Mouse (Mus musculus) E14TG2a.4 (cell line): ENCODE results near the gene Dpp9.

Experiments
- H3K27me3 ChIP-seq: 2 replicates; pipeline ENCODE4 v1.6.1; 2014; ENCODE audit warnings: low read length, control low read depth; ENCODE audit not compliant: insufficient read depth
- H3K36me3 ChIP-seq: 2 replicates; pipeline ENCODE4 v1.6.1; 2014; ENCODE audit warnings: low read length, control low read depth; ENCODE audit not compliant: insufficient read depth
- H3K4me1 ChIP-seq: replicated peaks from 2 replicates; pipeline ENCODE4 v1.6.1; 2014; ENCODE audit warnings: low read depth, low read length, control low read depth
- H3K4me3 ChIP-seq: replicated peaks from 2 replicates; pipeline ENCODE4 v1.5.1; 2014; ENCODE audit warnings: mild to moderate bottlenecking, low read length
- H3K9me3 ChIP-seq: 2 replicates; pipeline ENCODE4 v1.6.1; 2014; ENCODE audit warnings: low read length, control low read depth
- CTCF ChIP-seq: conservative IDR thresholded peaks from 2 replicates; pipeline ENCODE4 v1.5.1; 2014; ENCODE audit warnings: low read length
- NANOG ChIP-seq: IDR thresholded peaks from 2 replicates; pipeline ENCODE4 v1.6.1; 2014; ENCODE audit warnings: borderline replicate concordance, low read length, mixed read lengths
- POU5F1 ChIP-seq: IDR thresholded peaks from 2 replicates; pipeline ENCODE4 v1.6.1; 2014; ENCODE audit warnings: low read length, borderline replicate concordance

Dpp9 gene

GRCm38 (mm10) chr17:56165671-56166070, 53.0 kb downstream of the Dpp9 start:
- Histone ChIP-seq H3K27me3 (peaks cover 13% of the 10 kb centered on the region), H3K36me3 (no peaks in the 10 kb centered on the region), H3K4me3 (no peak overlapping the region), H3K4me1 (peaks cover 52% of the 10 kb centered on the region), H3K9me3 (no peaks in the 10 kb centered on the region)
- TF ChIP-seq NANOG = no peak
- TF ChIP-seq CTCF = no peak
- no peak for TF ChIP-seq POU5F1

GRCm38 (mm10) chr17:56164510-56164909, 54.2 kb downstream of the Dpp9 start:
- peaks cover 42% of the 10 kb centered on the region for H3K4me1 ChIP-seq
- H3K9me3 ChIP-seq = no peaks in the 10 kb centered on the region
- TF ChIP-seq NANOG (no peak), POU5F1 (no peak), CTCF (no peak)
- H3K36me3 ChIP-seq = no peaks in the 10 kb centered on the region
- peaks cover 20% of the 10 kb centered on the region for H3K27me3 ChIP-seq
- no peak overlapping the region for H3K4me3 ChIP-seq

GRCm38 (mm10) chr17:56163523-56164102, 55.1 kb downstream of the Dpp9 start:
- peaks cover 27% of the 10 kb centered on the region for H3K27me3 ChIP-seq
- no peaks in the 10 kb centered on the region for H3K36me3 ChIP-seq
- H3K9me3 ChIP-seq = no peaks in the 10 kb centered on the region
- peaks cover 41% of the 10 kb centered on the region for H3K4me1 ChIP-seq
- no peak for TF ChIP-seq CTCF
- no peak for TF ChIP-seq POU5F1
- no peak for TF ChIP-seq NANOG
- H3K4me3 ChIP-seq = no peak overlapping the region

GRCm38 (mm10) chr17:56162231-56162774, 56.4 kb downstream of the Dpp9 start, which contains the start of gene Tnfaip8l1:
Gene Tnfaip8l1 (plus strand): TSS chr17:56162477.
- H3K9me3 ChIP-seq = no peaks in the 10 kb centered on the region
- TF ChIP-seq POU5F1 (no peak), NANOG (no peak), CTCF (no peak)

GRCm38 (mm10) chr17:56159729-56160128, 59.0 kb downstream of the Dpp9 start:
- H3K9me3 ChIP-seq = no peaks in the 10 kb centered on the region
- no peaks in the 10 kb centered on the region for H3K36me3 ChIP-seq
- no peak overlapping the region for H3K4me3 ChIP-seq
- peaks cover 36% of the 10 kb centered on the region for H3K4me1 ChIP-seq
- peaks cover 66% of the 10 kb centered on the region for H3K27me3 ChIP-seq
- TF ChIP-seq CTCF (peak; percentile 98), NANOG (no peak), POU5F1 (no peak)

More at GRCm38 (mm10) chr17:56162231-56162774, 56.4 kb downstream of the Dpp9 start, which contains the start of gene Tnfaip8l1:
- peaks cover 41% of the 10 kb centered on the region for H3K4me1 ChIP-seq
- peak within 1 kb of the TSS; percentile 78 for H3K4me3 ChIP-seq
- H3K36me3 ChIP-seq = no peaks in the 10 kb centered on the region
- H3K27me3 ChIP-seq = peaks cover 40% of the 10 kb centered on the region

- TF ChIP-seq CTCF (no peak), NANOG (no peak), POU5F1 (no peak)
- no peaks in the 10 kb centered on the region for H3K36me3 ChIP-seq
- H3K4me3 ChIP-seq = no peak overlapping the region
- H3K4me1 ChIP-seq = peaks cover 10% of the 10 kb centered on the region
- no peaks in the 10 kb centered on the region for H3K9me3 ChIP-seq
- peaks cover 94% of the 10 kb centered on the region for H3K27me3 ChIP-seq
Observed at GRCm38 (mm10) chr17:56153643-56154042, 65.1 kb downstream of the Dpp9 start.

GRCm38 (mm10) chr17:56149897-56150296, 68.8 kb downstream of the Dpp9 start:
- H3K4me1 ChIP-seq = peaks cover 33% of the 10 kb centered on the region
- H3K36me3 ChIP-seq = no peaks in the 10 kb centered on the region
- no peaks in the 10 kb centered on the region for H3K9me3 ChIP-seq
- H3K27me3 ChIP-seq = peaks cover 94% of the 10 kb centered on the region
- H3K4me3 ChIP-seq = no peak overlapping the region
- TF ChIP-seq NANOG (no peak), CTCF (no peak), POU5F1 (no peak)

- Histone ChIP-seq H3K9me3 (no peaks in the 10 kb centered on the region), H3K4me1 (peaks cover 36% of the 10 kb centered on the region), H3K4me3 (peak overlapping the region; percentile 59), H3K36me3 (no peaks in the 10 kb centered on the region), H3K27me3 (peaks cover 94% of the 10 kb centered on the region)
- no peak for TF ChIP-seq CTCF
Observed at GRCm38 (mm10) chr17:56148790-56149618, 69.7 kb downstream of the Dpp9 start.

GRCm38 (mm10) chr17:56148280-56148679, 70.4 kb downstream of the Dpp9 start:
- H3K36me3 ChIP-seq = no peaks in the 10 kb centered on the region
- peaks cover 94% of the 10 kb centered on the region for H3K27me3 ChIP-seq
- H3K4me1 ChIP-seq = peaks cover 40% of the 10 kb centered on the region
- no peaks in the 10 kb centered on the region for H3K9me3 ChIP-seq
- TF ChIP-seq NANOG = no peak
- no peak for TF ChIP-seq CTCF
- TF ChIP-seq POU5F1 = no peak
- peak overlapping the region; percentile 59 for H3K4me3 ChIP-seq
